In the genomic region with DNA sequence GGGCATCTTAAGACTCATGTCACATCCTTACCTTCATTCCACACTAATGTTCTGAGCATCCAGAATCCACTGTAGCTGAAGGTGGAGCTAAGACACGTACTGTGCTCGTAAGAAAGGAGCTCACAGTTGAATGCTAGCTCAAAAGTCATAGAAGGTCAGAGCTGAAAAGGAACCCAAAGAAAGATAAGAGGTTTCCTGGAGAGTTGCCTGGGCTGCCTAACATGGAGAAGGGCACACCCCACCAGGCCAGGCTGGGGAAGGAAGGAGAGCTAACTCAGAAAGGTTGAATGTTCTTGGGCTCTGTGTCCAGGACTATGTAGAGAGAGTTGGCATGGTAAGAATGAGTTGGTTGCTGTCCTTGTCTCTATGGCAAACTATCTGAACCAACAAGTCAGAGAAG, we compare ENCODE assay signal across 19 mouse cellular contexts. TPM values are rescaled to one million over a fixed set of nuclear protein-coding genes. Genes with fewer than 3 reads are reported as not detected.
A peak's percentile ranks its signal among the peaks of the same experiment; 100 is the strongest.
DNase-seq lines count a peak whose midpoint lies in the region; ATAC-seq and TF ChIP-seq lines count a peak whose summit lies in the region.
"Had no signal": no experiment of that assay in that cellular context is flagged by ENCODE, and none has a peak within 500 bp of the region (broad histone marks: within the 10 kb centered on the region; RNA-seq: fewer than 3 reads in every experiment).

No protein-coding gene starts in this region.

- no peak overlapping the region for H3K4me3 ChIP-seq in liver, embryonic 11.5 days (ENCODE audit: low read depth, low read length)
- H3K4me3 ChIP-seq in stomach, postnatal 0 days (ENCODE audit: low read depth, low read length): no peak overlapping the region
- H3K4me3 ChIP-seq: forebrain, embryonic 15.5 days; heart, adult 2 months; hindbrain, embryonic 13.5 days; layer of hippocampus, adult 2 months; lung, embryonic 15.5 days had no signal

- peak overlapping the region; percentile 3 for H3K4me2 ChIP-seq in liver, embryonic 11.5 days
- no peak overlapping the region for H3K4me2 ChIP-seq in stomach, postnatal 0 days (replicated peaks; ENCODE audit: low read depth)
- H3K4me2 ChIP-seq: forebrain, embryonic 15.5 days; hindbrain, embryonic 13.5 days; lung, embryonic 15.5 days had no signal

- H3K9me3 ChIP-seq in liver, embryonic 11.5 days (ENCODE audit: control insufficient read depth, low read length): no peaks in the 10 kb centered on the region
- no peaks in the 10 kb centered on the region for H3K9me3 ChIP-seq in stomach, postnatal 0 days (ENCODE audit: control insufficient read depth, low read length)
- H3K9me3 ChIP-seq: forebrain, embryonic 15.5 days; hindbrain, embryonic 13.5 days; lung, embryonic 15.5 days had no signal

- peak; percentile 64 for DNase-seq in lung, postnatal 36 days
- no peak for DNase-seq in lung, postnatal 10 days
- DNase-seq in liver, embryonic 11.5 days (ENCODE audit: low spot score): no peak
- DNase-seq in stomach, postnatal 0 days (ENCODE audit: low spot score): peak; percentile 63
- DNase-seq in Muller cell, postnatal 12 days (ENCODE audit: inconsistent ontology term): no peak
- DNase-seq: adrenal gland, adult 2 months; cerebellum, adult 11-12 months; cerebellum, postnatal 25 days; right cerebral cortex, postnatal 14 days; thymus, postnatal 14 days had no signal

- no peaks in the 10 kb centered on the region for H3K27me3 ChIP-seq in liver, embryonic 11.5 days (replicated peaks; ENCODE audit: control insufficient read depth, insufficient read depth, low read length)
- H3K27me3 ChIP-seq in stomach, postnatal 0 days (ENCODE audit: control insufficient read depth, insufficient read depth, low read length): no peaks in the 10 kb centered on the region
- H3K27me3 ChIP-seq: forebrain, embryonic 15.5 days; hindbrain, embryonic 13.5 days; lung, embryonic 15.5 days had no signal

- H3K27ac ChIP-seq in liver, embryonic 11.5 days (ENCODE audit: low read depth, low read length): no peak overlapping the region
- H3K27ac ChIP-seq in stomach, postnatal 0 days (replicated peaks): no peak overlapping the region
- H3K27ac ChIP-seq: forebrain, embryonic 15.5 days; hindbrain, embryonic 13.5 days; kidney, postnatal 0 days; layer of hippocampus, adult 2 months; lung, embryonic 15.5 days had no signal

- no peaks in the 10 kb centered on the region for H3K36me3 ChIP-seq in liver, embryonic 11.5 days (ENCODE audit: control insufficient read depth, insufficient read depth, low read length)
- no peaks in the 10 kb centered on the region for H3K36me3 ChIP-seq in stomach, postnatal 0 days (ENCODE audit: control insufficient read depth, insufficient read depth, low read length)
- H3K36me3 ChIP-seq: forebrain, embryonic 15.5 days; hindbrain, embryonic 13.5 days; lung, embryonic 15.5 days had no signal

- no peak for TF ChIP-seq EP300 in stomach, postnatal 0 days (optimal IDR thresholded peaks at IDR 0.05)

- ATAC-seq in erythroblast, adult 5-6 weeks (replicated peaks; ENCODE audit: low FRiP score, poor library complexity, severe bottlenecking): peak; percentile 42
- no peak for ATAC-seq in liver, embryonic 11.5 days (replicated peaks; ENCODE audit: low FRiP score)
- ATAC-seq in stomach, postnatal 0 days (ENCODE audit: low FRiP score, low TSS enrichment): 0 out of 2 replicates have a peak, but pooled peaks have one; percentile 9
- no peak for ATAC-seq in activated CD4-positive, CD25-positive, alpha-beta regulatory T cell, adult 4 months
- ATAC-seq: forebrain, embryonic 15.5 days; intestine, embryonic 16.5 days had no signal

- H3K9ac ChIP-seq in liver, embryonic 11.5 days (ENCODE audit: low read depth, low read length): no peak overlapping the region
- H3K9ac ChIP-seq in stomach, postnatal 0 days (ENCODE audit: low read length): no peak overlapping the region
- H3K9ac ChIP-seq: forebrain, embryonic 15.5 days; hindbrain, embryonic 13.5 days; lung, embryonic 15.5 days had no signal

- H3K4me1 ChIP-seq in liver, embryonic 11.5 days (replicated peaks; ENCODE audit: control insufficient read depth, insufficient read depth, low read length): peaks cover 42% of the 10 kb centered on the region
- H3K4me1 ChIP-seq in stomach, postnatal 0 days (replicated peaks; ENCODE audit: control insufficient read depth, insufficient read depth): peaks cover 6% of the 10 kb centered on the region

- TF ChIP-seq CTCF in stomach, postnatal 0 days (IDR thresholded peaks at IDR 0.05; ENCODE audit: low read depth): no peak

- 41% methylated on average over 2 of the region's 2 CpGs for WGBS in liver, embryonic 11.5 days
- WGBS in stomach, postnatal 0 days: 59% methylated on average over 2 of the region's 2 CpGs

RNA-seq across cellular contexts. Expression of a gene that starts 21.8 kb away (rescaled TPM):
- total RNA-seq in erythroblast, adult 5-6 weeks (2015; ENCODE audit: low replicate concordance): 16.1 and 16.7 TPM in 2 replicates
- 20.7 and 26.9 TPM in 2 replicates for total RNA-seq in erythroblast, adult 5-6 weeks (2017; ENCODE audit: low replicate concordance)
- polyA plus RNA-seq in liver, embryonic 11.5 days (2014; fragmentation: Nextera tagmentation; extraction: Ambion mirVana): 25.3 and 32.4 TPM in 2 replicates
- 7.8 and 9.5 TPM in 2 replicates for polyA plus RNA-seq in stomach, postnatal 0 days (2015; fragmentation: Nextera tagmentation; extraction: Ambion mirVana)
- polyA plus RNA-seq in activated CD4-positive, CD25-positive, alpha-beta regulatory T cell, adult 4 months (2017; shearing (Covaris generic)): under 1 TPM in 1 of 2 experiments, not detected in 1; 0.20 TPM

Comparison
In these comparisons a context has a peak if more than half of its experiments do, and no peak if none do; other contexts are left out.
1. DNase-seq: peak in lung, postnatal 36 days (single experiment) and stomach, postnatal 0 days (single experiment); none in lung, postnatal 10 days (single experiment), liver, embryonic 11.5 days (single experiment) and Muller cell, postnatal 12 days (single experiment).
2. ATAC-seq: peak in erythroblast, adult 5-6 weeks (single experiment) and stomach, postnatal 0 days (single experiment); none in liver, embryonic 11.5 days (single experiment) and activated CD4-positive, CD25-positive, alpha-beta regulatory T cell, adult 4 months (single experiment).